In the genomic region with DNA sequence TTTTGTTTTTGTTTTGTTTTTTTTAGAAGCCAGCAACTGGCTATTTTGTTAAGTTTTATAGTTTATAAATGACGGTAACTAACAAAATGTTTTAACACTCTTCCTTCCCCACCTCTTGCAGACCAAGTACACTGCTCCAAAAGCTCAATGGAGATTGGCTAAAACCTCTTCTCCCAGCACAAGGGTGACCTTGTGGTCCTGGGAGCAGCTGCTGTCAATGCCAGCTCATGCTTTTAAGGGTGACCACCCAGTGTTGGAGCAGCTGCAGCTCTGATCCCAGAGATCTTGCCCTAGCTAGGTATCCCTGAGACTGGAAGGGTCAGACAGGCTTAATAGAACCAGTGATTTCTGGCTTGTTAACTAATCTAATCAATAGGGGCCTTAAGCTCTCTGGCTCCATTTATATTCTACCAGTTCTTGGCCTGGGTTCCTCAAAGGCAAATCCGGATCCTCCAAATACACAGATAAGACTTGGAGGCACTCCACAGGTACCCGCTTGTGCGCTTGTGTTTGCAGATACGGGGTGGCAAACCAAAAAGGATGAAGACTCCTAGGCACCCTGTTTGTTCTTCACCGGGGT, we compare ENCODE assay signal across 7 mouse cellular contexts. TPM values are rescaled to one million over a fixed set of nuclear protein-coding genes. Genes with fewer than 3 reads are reported as not detected.
DNase-seq lines count a peak whose midpoint lies in the region; ATAC-seq and TF ChIP-seq lines count a peak whose summit lies in the region.

No protein-coding gene starts in this region.

- no peak for TF ChIP-seq CTCF in thymus, adult 2 months (IDR thresholded peaks at IDR 0.05; ENCODE audit: borderline replicate concordance, control insufficient read depth, extremely low read depth, insufficient read depth, low read length, poor library complexity)

- H3K27me3 ChIP-seq in thymus, adult 2 months (ENCODE audit: control insufficient read depth, insufficient read depth, low read length) = no peaks in the 10 kb centered on the region
- no peaks in the 10 kb centered on the region for H3K27me3 ChIP-seq in forebrain, embryonic 16.5 days (replicated peaks; ENCODE audit: control insufficient read depth, insufficient read depth, low read length)
- peaks cover 6% of the 10 kb centered on the region for H3K27me3 ChIP-seq in liver, embryonic 16.5 days (ENCODE audit: control insufficient read depth, insufficient read depth, low read depth, low read length)

- H3K4me2 ChIP-seq in forebrain, embryonic 16.5 days (ENCODE audit: low read length) = peak overlapping the region; percentile 87
- peak overlapping the region; percentile 66 for H3K4me2 ChIP-seq in liver, embryonic 16.5 days (ENCODE audit: low read depth, low read length)

- no peak for DNase-seq in thymus, adult 2 months
- DNase-seq in thymus, adult 18-20 months = no peak
- DNase-seq in right cerebral cortex, postnatal 36 days (ENCODE audit: low spot score in 2 of 2) = no peak

- H3K36me3 ChIP-seq in thymus, adult 2 months (ENCODE audit: control insufficient read depth, insufficient read depth, low read length) = no peaks in the 10 kb centered on the region
- no peaks in the 10 kb centered on the region for H3K36me3 ChIP-seq in forebrain, embryonic 16.5 days (ENCODE audit: control insufficient read depth, insufficient read depth)
- no peaks in the 10 kb centered on the region for H3K36me3 ChIP-seq in liver, embryonic 16.5 days (ENCODE audit: control insufficient read depth, insufficient read depth)

- peak overlapping the region; percentile 91 for H3K4me3 ChIP-seq in thymus, adult 2 months (ENCODE audit: control insufficient read depth, insufficient read depth, low read length)
- peak overlapping the region; percentile 43 for H3K4me3 ChIP-seq in forebrain, embryonic 16.5 days (replicated peaks; ENCODE audit: low read length)
- H3K4me3 ChIP-seq in liver, embryonic 16.5 days (ENCODE audit: low read depth, low read length) = peak overlapping the region; percentile 58

- WGBS in thymus, adult 2 months = 56% methylated on average over 6 of the region's 6 CpGs
- 27% methylated on average over 6 of the region's 6 CpGs for WGBS in forebrain, embryonic 16.5 days
- 21% methylated on average over 6 of the region's 6 CpGs for WGBS in liver, embryonic 16.5 days (ENCODE audit: insufficient replicate concordance)

- no peak for ATAC-seq in forebrain, embryonic 16.5 days
- no peak for ATAC-seq in liver, embryonic 16.5 days (ENCODE audit: low read depth)
- ATAC-seq in frontal cortex, adult (ENCODE audit: low TSS enrichment) = no peak
- no peak for ATAC-seq in CD4-positive, CD25-positive, alpha-beta regulatory T cell, adult 4 months

- no peak for TF ChIP-seq POLR2A in thymus, adult 2 months (IDR thresholded peaks at IDR 0.05; ENCODE audit: control insufficient read depth, extremely low read depth, insufficient read depth, low read length, poor library complexity)

- peaks cover 18% of the 10 kb centered on the region for H3K4me1 ChIP-seq in thymus, adult 2 months (replicated peaks; ENCODE audit: control insufficient read depth, insufficient read depth, low read length)
- peaks cover 15% of the 10 kb centered on the region for H3K4me1 ChIP-seq in forebrain, embryonic 16.5 days (replicated peaks; ENCODE audit: control insufficient read depth, insufficient read depth, low read length)
- H3K4me1 ChIP-seq in liver, embryonic 16.5 days (ENCODE audit: control insufficient read depth, low read depth, low read length) = peaks cover 2% of the 10 kb centered on the region

- no peaks in the 10 kb centered on the region for H3K9me3 ChIP-seq in forebrain, embryonic 16.5 days (ENCODE audit: control insufficient read depth, low read length)
- no peaks in the 10 kb centered on the region for H3K9me3 ChIP-seq in liver, embryonic 16.5 days (replicated peaks; ENCODE audit: control insufficient read depth, low read length)

- peak overlapping the region; percentile 97 for H3K27ac ChIP-seq in thymus, adult 2 months (ENCODE audit: control insufficient read depth, insufficient read depth, low read length)
- no peak overlapping the region for H3K27ac ChIP-seq in forebrain, embryonic 16.5 days (ENCODE audit: low read length)
- H3K27ac ChIP-seq in liver, embryonic 16.5 days (ENCODE audit: low read length) = no peak overlapping the region

- H3K9ac ChIP-seq in forebrain, embryonic 16.5 days (replicated peaks; ENCODE audit: low read depth, low read length) = no peak overlapping the region
- no peak overlapping the region for H3K9ac ChIP-seq in liver, embryonic 16.5 days (ENCODE audit: low read depth, low read length)

RNA-seq across cellular contexts. Expression of gene Slc37a2, which starts 0.9 kb away (rescaled TPM):
- 38.2 and 44.1 TPM in 2 replicates for polyA plus RNA-seq in thymus, adult 2 months (2012; rRNA removed)
- polyA plus RNA-seq in forebrain, embryonic 16.5 days (2015; fragmentation: Nextera tagmentation; extraction: Ambion mirVana) = 1.0 and 1.3 TPM in 2 replicates
- 1.9 and 2.0 TPM in 2 replicates for polyA plus RNA-seq in liver, embryonic 16.5 days (2015; fragmentation: Nextera tagmentation; extraction: Ambion mirVana)
- polyA plus RNA-seq in CD4-positive, CD25-positive, alpha-beta regulatory T cell, adult 4 months (2017; shearing (Covaris generic)) = 1 to 10 TPM; 2.4 to 3.6 TPM

RNA-seq across cellular contexts. Expression of gene Tmem218, which starts 46.6 kb away (rescaled TPM):
- 2.7 and 2.9 TPM in 2 replicates for polyA plus RNA-seq in thymus, adult 2 months (2012; rRNA removed)
- polyA plus RNA-seq in forebrain, embryonic 16.5 days (2015; fragmentation: Nextera tagmentation; extraction: Ambion mirVana) = 9.7 and 11.0 TPM in 2 replicates
- 3.4 and 3.5 TPM in 2 replicates for polyA plus RNA-seq in liver, embryonic 16.5 days (2015; fragmentation: Nextera tagmentation; extraction: Ambion mirVana)
- 1 to 10 TPM; 3.4 to 4.4 TPM for polyA plus RNA-seq in CD4-positive, CD25-positive, alpha-beta regulatory T cell, adult 4 months (2017; shearing (Covaris generic))
